Mouse (Mus musculus) G1E (cell line): ENCODE measurements around the gene Upk3bl.

Experiments
- CTCF ChIP-seq: IDR thresholded peaks from 2 replicates; pipeline ENCODE4 v1.5.1; 2012; ENCODE audit warnings: low read depth, low read length, inconsistent platforms, mixed read lengths
- GATA2 ChIP-seq: IDR thresholded peaks from 2 replicates; pipeline ENCODE4 v1.6.1; 2012; ENCODE audit warnings: low read depth, low read length, inconsistent platforms, borderline replicate concordance
- POLR2AphosphoS5 ChIP-seq: IDR thresholded peaks from 2 replicates; pipeline ENCODE4 v1.6.1; 2012; ENCODE audit warnings: low read depth, low read length, inconsistent platforms; ENCODE audit not compliant: insufficient replicate concordance
- TAL1 ChIP-seq: conservative IDR thresholded peaks from 2 replicates; pipeline ENCODE4 v1.6.1; 2012; ENCODE audit warnings: low read depth, low read length, inconsistent platforms, mixed read lengths

DNA sequence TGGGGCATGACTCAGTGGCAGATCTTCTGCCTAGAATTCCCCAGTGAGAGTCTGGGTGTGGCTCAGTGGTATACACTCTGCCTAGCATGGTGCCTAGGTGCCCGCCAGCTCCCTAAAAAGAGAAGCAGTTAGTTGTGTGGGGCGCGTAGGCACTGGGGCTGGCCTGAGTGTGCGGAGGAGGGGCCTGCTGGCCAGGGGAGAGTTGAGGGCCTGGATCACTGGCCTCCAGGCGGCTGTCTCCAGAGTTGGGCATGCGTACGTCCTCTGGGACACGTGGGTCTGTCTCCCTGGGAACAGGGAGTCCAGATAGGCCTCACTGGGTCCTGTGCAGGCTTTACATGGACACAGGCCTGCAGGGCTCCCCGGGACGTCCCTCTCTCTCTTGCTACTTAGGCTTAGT lies 39.4 kb upstream of the Upk3bl start:
- TF ChIP-seq CTCF (no peak), POLR2AphosphoS5 (no peak), GATA2 (no peak), TAL1 (no peak)
